Mouse (Mus musculus) thymus, adult 2 months (tissue): ENCODE results near the gene Ctnna3. TPM values are rescaled to one million over a fixed set of nuclear protein-coding genes. Genes with fewer than 3 reads are reported as not detected.

ENCODE experiments used
- DNase-seq: peaks from one replicate; pipeline ENCODE4 v3.0.0; 2021
- H3K27ac ChIP-seq: fragments of 200-500 bp; 2 replicates; pipeline ENCODE4 v1.5.1; 2012; ENCODE audit warnings: low read length, control low read depth; ENCODE audit not compliant: control insufficient read depth, insufficient read depth
- H3K27me3 ChIP-seq: fragments of 200-500 bp; 2 replicates; pipeline ENCODE4 v1.6.1; 2012; ENCODE audit warnings: mild to moderate bottlenecking, low read length, moderate library complexity, mixed read lengths; ENCODE audit not compliant: control insufficient read depth, insufficient read depth
- H3K36me3 ChIP-seq: fragments of 200-500 bp; 2 replicates; pipeline ENCODE4 v1.6.1; 2012; ENCODE audit warnings: mild to moderate bottlenecking, low read length, moderate library complexity; ENCODE audit not compliant: control insufficient read depth, insufficient read depth
- H3K4me1 ChIP-seq: fragments of 200-500 bp; replicated peaks from 2 replicates; pipeline ENCODE4 v1.6.1; 2012; ENCODE audit warnings: low read length; ENCODE audit not compliant: control insufficient read depth, insufficient read depth
- H3K4me3 ChIP-seq: fragments of 200-500 bp; 2 replicates; pipeline ENCODE4 v1.5.1; 2012; ENCODE audit warnings: mild to moderate bottlenecking, low read length, control low read depth, moderate library complexity; ENCODE audit not compliant: control insufficient read depth, insufficient read depth
- CTCF ChIP-seq: fragments of 200-500 bp; IDR thresholded peaks from 2 replicates; pipeline ENCODE4 v1.5.1; 2012; ENCODE audit warnings: mild to moderate bottlenecking, control low read depth, low read length, moderate library complexity, borderline replicate concordance; ENCODE audit not compliant: control insufficient read depth, poor library complexity, insufficient read depth; ENCODE audit errors: extremely low read depth
- POLR2A ChIP-seq: fragments of 200-500 bp; IDR thresholded peaks from 2 replicates; pipeline ENCODE4 v1.6.1; 2012; ENCODE audit warnings: mild to moderate bottlenecking, low read length, control low read depth, moderate library complexity; ENCODE audit not compliant: control insufficient read depth, poor library complexity, insufficient read depth; ENCODE audit errors: extremely low read depth
- WGBS: fragments of 180-500 bp; shearing (Covaris S2); methylation state at CpG from one replicate; pipeline ENCODE4 v1.1.7; 2018; 5-methylcytosine and 5-hydroxymethylcytosine counted together
- polyA plus RNA-seq: library from polyadenylated mRNA; depleted of rRNA; stranded (reverse); fragments of >200 nt; gene quantifications from 2 replicates; pipeline ENCODE4 v1.2.3, GENCODE M21; 2012

Gene Ctnna3
- polyA plus RNA-seq, 1 experiment = 0.46 TPM

GRCm38 (mm10) chr10:63712530-63712929, 282.6 kb downstream of the Ctnna3 start:
- no peaks in the 10 kb centered on the region for H3K27me3 ChIP-seq
- TF ChIP-seq CTCF = no peak
- no peak for TF ChIP-seq POLR2A
- H3K36me3 ChIP-seq = no peaks in the 10 kb centered on the region
- 42% methylated on average over 8 of the region's 8 CpGs for WGBS
- DNase-seq = no peak
- H3K4me3 ChIP-seq = no peak overlapping the region
- no peak overlapping the region for H3K27ac ChIP-seq
- H3K4me1 ChIP-seq = no peaks in the 10 kb centered on the region

- TF ChIP-seq POLR2A = no peak
- TF ChIP-seq CTCF = no peak
- 84% methylated on average over 4 of the region's 4 CpGs for WGBS
- Histone ChIP-seq H3K4me1 (no peaks in the 10 kb centered on the region), H3K27me3 (no peaks in the 10 kb centered on the region), H3K36me3 (no peaks in the 10 kb centered on the region), H3K4me3 (no peak overlapping the region), H3K27ac (no peak overlapping the region)
- DNase-seq = no peak
These were observed 284.3 kb downstream of the Ctnna3 start for GRCm38 (mm10) chr10:63714151-63714550.

- TF ChIP-seq CTCF = no peak
- TF ChIP-seq POLR2A = no peak
- Histone ChIP-seq H3K36me3 (no peaks in the 10 kb centered on the region), H3K4me3 (no peak overlapping the region), H3K27me3 (no peaks in the 10 kb centered on the region), H3K27ac (no peak overlapping the region), H3K4me1 (no peaks in the 10 kb centered on the region)
- no peak for DNase-seq
- WGBS = 95% methylated on average over 10 of the region's 10 CpGs
These were observed 339.0 kb downstream of the Ctnna3 start for GRCm38 (mm10) chr10:63768871-63769270.

- WGBS = 96% methylated on average over 7 of the region's 7 CpGs
- H3K27me3 ChIP-seq = no peaks in the 10 kb centered on the region
- no peaks in the 10 kb centered on the region for H3K36me3 ChIP-seq
- TF ChIP-seq POLR2A (no peak), CTCF (no peak)
- H3K4me3 ChIP-seq = no peak overlapping the region
- H3K4me1 ChIP-seq = no peaks in the 10 kb centered on the region
- no peak for DNase-seq
- no peak overlapping the region for H3K27ac ChIP-seq
These were observed 341.8 kb downstream of the Ctnna3 start for GRCm38 (mm10) chr10:63771656-63772055.

DNA sequence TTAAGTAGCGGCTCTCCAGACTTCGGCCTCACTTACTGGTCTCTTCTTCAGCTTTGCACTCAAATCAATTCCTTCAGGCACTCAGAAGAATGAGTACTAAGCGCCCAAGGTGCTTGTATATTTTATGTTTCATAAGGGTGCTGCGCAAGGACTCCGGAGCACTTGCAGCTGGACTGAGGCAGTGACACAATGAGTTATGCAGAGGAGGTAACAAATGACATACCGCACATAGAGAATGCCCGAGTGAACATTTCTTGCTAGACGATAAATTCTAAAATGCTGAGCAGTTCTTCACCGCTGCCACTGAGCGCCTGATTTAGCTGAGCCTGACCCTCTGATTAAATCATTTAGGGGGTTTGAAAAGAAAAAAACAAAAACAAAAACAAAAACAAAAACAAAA, 342.2 kb downstream of the Ctnna3 start:
- Histone ChIP-seq H3K36me3 (no peaks in the 10 kb centered on the region), H3K27ac (no peak overlapping the region), H3K27me3 (no peaks in the 10 kb centered on the region), H3K4me1 (no peaks in the 10 kb centered on the region), H3K4me3 (no peak overlapping the region)
- DNase-seq = no peak
- TF ChIP-seq CTCF (no peak), POLR2A (no peak)
- WGBS = 98% methylated on average over 10 of the region's 10 CpGs

GRCm38 (mm10) chr10:63781948-63782347, 352.1 kb downstream of the Ctnna3 start:
- Histone ChIP-seq H3K27me3 (no peaks in the 10 kb centered on the region), H3K4me1 (no peaks in the 10 kb centered on the region), H3K27ac (no peak overlapping the region), H3K4me3 (no peak overlapping the region), H3K36me3 (no peaks in the 10 kb centered on the region)
- 89% methylated on average over 6 of the region's 6 CpGs for WGBS
- DNase-seq = no peak
- no peak for TF ChIP-seq POLR2A
- no peak for TF ChIP-seq CTCF

GRCm38 (mm10) chr10:63784808-63785535, 355.1 kb downstream of the Ctnna3 start:
- Histone ChIP-seq H3K4me3 (no peak overlapping the region), H3K27ac (no peak overlapping the region), H3K4me1 (no peaks in the 10 kb centered on the region), H3K36me3 (no peaks in the 10 kb centered on the region), H3K27me3 (no peaks in the 10 kb centered on the region)
- WGBS = 90% methylated on average over 20 of the region's 20 CpGs
- no peak for TF ChIP-seq POLR2A
- TF ChIP-seq CTCF = no peak
- no peak for DNase-seq
